Mouse (Mus musculus): ENCODE results near the gene Vmn1r118. TPM values are rescaled to one million over a fixed set of nuclear protein-coding genes. Genes with fewer than 3 reads are reported as not detected.
"Not testable (repeated sequence)": the region's sequence is repeated elsewhere in the genome, so short reads cannot be mapped to it uniquely, and the experiment has no call there.

Gene Vmn1r118
- not detected in 2 replicates for total RNA-seq (2014; fragmentation: Nextera tagmentation)
- not detected in 2 replicates for total RNA-seq (2017)

GRCm38 (mm10) chr7:20912247-20912646, at the start of gene Vmn1r118:
Gene Vmn1r118 (minus strand): TSS chr7:20912347.
- not testable (repeated sequence) for ATAC-seq (replicated peaks; ENCODE audit: poor library complexity, severe bottlenecking)

- not testable (repeated sequence) for ATAC-seq (replicated peaks; ENCODE audit: poor library complexity, severe bottlenecking)
Observed at GRCm38 (mm10) chr7:20884021-20884420, 28.1 kb downstream of the Vmn1r118 start, which contains the start of gene Vmn1r117. Gene Vmn1r117 (minus strand): TSS chr7:20884121.

GRCm38 (mm10) chr7:20871956-20872355, 40.2 kb downstream of the Vmn1r118 start, which contains the start of gene Vmn1r116:
Gene Vmn1r116 (plus strand): TSS chr7:20872256.
- not testable (repeated sequence) for ATAC-seq (replicated peaks; ENCODE audit: poor library complexity, severe bottlenecking)

Other genes with a start within 250 kb of the Vmn1r118 start
- not detected in 2 replicates for gene Vmn1r107, start 243.4 kb downstream of the Vmn1r118 start, total RNA-seq (2014; fragmentation: Nextera tagmentation)
- not detected in 2 replicates for gene Vmn1r107, start 243.4 kb downstream of the Vmn1r118 start, total RNA-seq (2017)
- gene Vmn1r111, start 209.1 kb downstream of the Vmn1r118 start, total RNA-seq (2014; fragmentation: Nextera tagmentation), result not detected in 2 replicates
- gene Vmn1r111, start 209.1 kb downstream of the Vmn1r118 start, total RNA-seq (2017), result not detected in 2 replicates
- not detected in 2 replicates for gene Gm10668, start 181.7 kb downstream of the Vmn1r118 start, total RNA-seq (2014; fragmentation: Nextera tagmentation)
- gene Gm10668, start 181.7 kb downstream of the Vmn1r118 start, total RNA-seq (2017), result not detected in 2 replicates
- gene Vmn1r112, start 141.2 kb downstream of the Vmn1r118 start, total RNA-seq (2014; fragmentation: Nextera tagmentation), result not detected in 2 replicates
- not detected in 2 replicates for gene Vmn1r112, start 141.2 kb downstream of the Vmn1r118 start, total RNA-seq (2017)
- gene Vmn1r113, start 125.1 kb downstream of the Vmn1r118 start, total RNA-seq (2014; fragmentation: Nextera tagmentation), result not detected in 2 replicates
- gene Vmn1r113, start 125.1 kb downstream of the Vmn1r118 start, total RNA-seq (2017), result not detected in 2 replicates
- gene Vmn1r114, start 100.2 kb downstream of the Vmn1r118 start, total RNA-seq (2014; fragmentation: Nextera tagmentation), result not detected in 2 replicates
- not detected in 2 replicates for gene Vmn1r114, start 100.2 kb downstream of the Vmn1r118 start, total RNA-seq (2017)
- not detected in 2 replicates for gene Vmn1r115, start 67.4 kb downstream of the Vmn1r118 start, total RNA-seq (2014; fragmentation: Nextera tagmentation)
- not detected in 2 replicates for gene Vmn1r115, start 67.4 kb downstream of the Vmn1r118 start, total RNA-seq (2017)
- not detected in 2 replicates for gene Vmn1r116, start 40.1 kb downstream of the Vmn1r118 start, total RNA-seq (2014; fragmentation: Nextera tagmentation)
- gene Vmn1r116, start 40.1 kb downstream of the Vmn1r118 start, total RNA-seq (2017), result not detected in 2 replicates
- gene Vmn1r117, start 28.2 kb downstream of the Vmn1r118 start, total RNA-seq (2014; fragmentation: Nextera tagmentation), result not detected in 2 replicates
- not detected in 2 replicates for gene Vmn1r117, start 28.2 kb downstream of the Vmn1r118 start, total RNA-seq (2017)
- gene Vmn1r119, start 100.1 kb upstream of the Vmn1r118 start, total RNA-seq (2014; fragmentation: Nextera tagmentation), result not detected in 2 replicates
- gene Vmn1r119, start 100.1 kb upstream of the Vmn1r118 start, total RNA-seq (2017), result not detected in 2 replicates
- gene Vmn1r120, start 141.4 kb upstream of the Vmn1r118 start, total RNA-seq (2014; fragmentation: Nextera tagmentation), result not detected in 2 replicates
- gene Vmn1r120, start 141.4 kb upstream of the Vmn1r118 start, total RNA-seq (2017), result not detected in 2 replicates
- gene Vmn1r121, start 186.2 kb upstream of the Vmn1r118 start, total RNA-seq (2014; fragmentation: Nextera tagmentation), result not detected in 2 replicates
- not detected in 2 replicates for gene Vmn1r121, start 186.2 kb upstream of the Vmn1r118 start, total RNA-seq (2017)
- gene Vmn1r122, start 221.8 kb upstream of the Vmn1r118 start, total RNA-seq (2014; fragmentation: Nextera tagmentation), result not detected in 2 replicates
- gene Vmn1r122, start 221.8 kb upstream of the Vmn1r118 start, total RNA-seq (2017), result not detected in 2 replicates
- not detected in 2 replicates for gene Vmn1r123, start 249.8 kb upstream of the Vmn1r118 start, total RNA-seq (2014; fragmentation: Nextera tagmentation)
- not detected in 2 replicates for gene Vmn1r123, start 249.8 kb upstream of the Vmn1r118 start, total RNA-seq (2017)